Mouse (Mus musculus) small intestine, adult 2 months (tissue): ENCODE data around the gene Dazap2.

Experiments used
- CTCF ChIP-seq: fragments of 200-500 bp; IDR thresholded peaks from 2 replicates; pipeline ENCODE4 v1.5.1; 2012; ENCODE audit warnings: low read depth, mild to moderate bottlenecking, control low read depth, inconsistent platforms, low read length, moderate library complexity, mixed read lengths; ENCODE audit not compliant: insufficient replicate concordance, insufficient read length; ENCODE audit errors: extremely low read depth
- POLR2A ChIP-seq: fragments of 200-500 bp; IDR thresholded peaks from 2 replicates; pipeline ENCODE4 v1.6.1; 2012; ENCODE audit warnings: low read depth, mild to moderate bottlenecking, control low read depth, inconsistent platforms, low read length, moderate library complexity

DNA sequence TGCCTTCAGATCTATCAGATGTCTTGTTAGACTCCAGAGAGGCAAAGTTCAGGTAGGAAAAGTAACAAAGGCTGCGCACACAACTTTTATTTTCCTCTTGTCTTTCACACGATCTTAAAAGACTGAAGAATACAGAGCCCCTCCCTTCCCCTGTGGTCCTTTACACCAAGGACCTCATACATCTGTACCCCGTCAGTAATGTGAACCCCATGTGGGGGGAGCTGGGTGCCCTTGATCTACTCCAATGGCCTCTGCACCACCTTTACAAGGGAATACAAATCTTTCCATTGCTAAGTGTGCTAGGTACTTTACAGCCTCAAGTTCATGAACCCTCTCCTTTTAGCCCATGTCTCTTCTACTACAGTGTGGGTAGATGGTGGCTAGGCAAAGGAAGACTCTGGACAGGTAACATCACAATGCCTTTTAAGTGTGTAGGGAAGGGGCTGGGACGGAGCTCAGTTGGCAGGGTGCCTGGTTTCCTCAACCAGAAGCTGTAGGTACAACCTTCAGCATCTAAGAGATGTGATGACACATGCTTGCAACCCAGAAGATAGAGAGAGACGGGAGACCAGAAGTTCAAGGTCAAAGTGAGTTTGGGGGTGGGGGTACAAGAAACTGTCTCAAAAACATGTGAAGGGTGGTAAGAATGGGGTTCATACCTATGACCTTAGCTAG, 52.9 kb downstream of the Dazap2 start:
- no peak for TF ChIP-seq POLR2A
- no peak for TF ChIP-seq CTCF
